Mouse (Mus musculus) ES-Bruce4 (cell line): ENCODE measurements around the gene Rbm38. TPM values are rescaled to one million over a fixed set of nuclear protein-coding genes. Genes with fewer than 3 reads are reported as not detected.

Source experiments
- H3K27ac ChIP-seq: 2 replicates; pipeline ENCODE4 v1.5.1; 2012; ENCODE audit warnings: low read length, inconsistent platforms; ENCODE audit not compliant: insufficient read depth
- H3K27me3 ChIP-seq: 2 replicates; pipeline ENCODE4 v1.6.1; 2012; ENCODE audit warnings: mild to moderate bottlenecking, low read length, inconsistent platforms; ENCODE audit not compliant: control insufficient read depth, poor library complexity, insufficient read depth, severe bottlenecking
- H3K36me3 ChIP-seq: 2 replicates; pipeline ENCODE4 v1.6.1; 2012; ENCODE audit warnings: inconsistent platforms, mild to moderate bottlenecking, low read length, moderate library complexity; ENCODE audit not compliant: control insufficient read depth, poor library complexity, insufficient read depth, severe bottlenecking
- H3K4me1 ChIP-seq: one replicate; pipeline ENCODE4 v1.8.1; 2011; ENCODE audit warnings: low read length; ENCODE audit not compliant: control insufficient read depth, insufficient read depth
- H3K4me3 ChIP-seq: 2 replicates; pipeline ENCODE4 v1.5.1; 2011; ENCODE audit warnings: low read depth, mild to moderate bottlenecking, low read length
- H3K9ac ChIP-seq: 2 replicates; pipeline ENCODE4 v1.6.1; 2012; ENCODE audit warnings: low read depth, mild to moderate bottlenecking, inconsistent platforms; ENCODE audit not compliant: poor library complexity, severe bottlenecking
- H3K9me3 ChIP-seq: replicated peaks from 2 replicates; pipeline ENCODE4 v1.6.1; 2012; ENCODE audit warnings: mild to moderate bottlenecking, low read length, inconsistent platforms; ENCODE audit not compliant: control insufficient read depth, poor library complexity, insufficient read depth, severe bottlenecking
- CTCF ChIP-seq: IDR thresholded peaks from one replicate; pipeline ENCODE4 v1.8.1; 2011; ENCODE audit warnings: low read depth, low read length
- EP300 ChIP-seq: IDR thresholded peaks from 2 replicates; pipeline ENCODE4 v1.6.1; 2011; ENCODE audit warnings: low read depth, low read length; ENCODE audit not compliant: insufficient read depth
- POLR2A ChIP-seq: IDR thresholded peaks from one replicate; pipeline ENCODE4 v1.8.1; 2011; ENCODE audit warnings: low read length; ENCODE audit not compliant: insufficient read depth
- polyA plus RNA-seq: library from polyadenylated mRNA; stranded (reverse); fragments of >200 nt; gene quantifications from 2 replicates; pipeline ENCODE4 v1.2.4, GENCODE M21; 2011; ENCODE audit warnings: low read depth; ENCODE audit not compliant: missing spikeins, insufficient read depth, insufficient read length

The Rbm38 gene
- polyA plus RNA-seq, 1 experiment = 84.9 TPM

GRCm38 (mm10) chr2:173041242-173041641, 20.9 kb downstream of the Rbm38 start:
- Histone ChIP-seq H3K27ac (no peak overlapping the region), H3K9ac (no peak overlapping the region), H3K27me3 (no peaks in the 10 kb centered on the region), H3K4me1 (no peaks in the 10 kb centered on the region), H3K9me3 (no peaks in the 10 kb centered on the region), H3K4me3 (no peak overlapping the region), H3K36me3 (no peaks in the 10 kb centered on the region)
- TF ChIP-seq CTCF = no peak
- TF ChIP-seq POLR2A = no peak
- no peak for TF ChIP-seq EP300

- no peak overlapping the region for H3K9ac ChIP-seq
- no peak overlapping the region for H3K4me3 ChIP-seq
- no peaks in the 10 kb centered on the region for H3K36me3 ChIP-seq
- H3K27ac ChIP-seq = no peak overlapping the region
- no peaks in the 10 kb centered on the region for H3K4me1 ChIP-seq
- H3K27me3 ChIP-seq = no peaks in the 10 kb centered on the region
- H3K9me3 ChIP-seq = no peaks in the 10 kb centered on the region
- no peak for TF ChIP-seq EP300
- TF ChIP-seq POLR2A = no peak
- no peak for TF ChIP-seq CTCF
These were observed 21.6 kb downstream of the Rbm38 start for GRCm38 (mm10) chr2:173041893-173042292.

- Histone ChIP-seq H3K27ac (no peak overlapping the region), H3K4me3 (no peak overlapping the region)
- no peak for TF ChIP-seq CTCF
- no peak for TF ChIP-seq POLR2A
- TF ChIP-seq EP300 = no peak
These were observed 22.3 kb downstream of the Rbm38 start for GRCm38 (mm10) chr2:173042504-173043162.

GRCm38 (mm10) chr2:173044198-173044970, 24.1 kb downstream of the Rbm38 start:
- H3K9ac ChIP-seq = no peak overlapping the region
- TF ChIP-seq EP300 (no peak), POLR2A (no peak), CTCF (no peak)
- H3K4me3 ChIP-seq = no peak overlapping the region
- no peak overlapping the region for H3K27ac ChIP-seq
- no peaks in the 10 kb centered on the region for H3K36me3 ChIP-seq
- no peaks in the 10 kb centered on the region for H3K9me3 ChIP-seq
- peaks cover 2% of the 10 kb centered on the region for H3K4me1 ChIP-seq
- no peaks in the 10 kb centered on the region for H3K27me3 ChIP-seq

More at GRCm38 (mm10) chr2:173042504-173043162, 22.3 kb downstream of the Rbm38 start:
- Histone ChIP-seq H3K4me1 (no peaks in the 10 kb centered on the region), H3K27me3 (no peaks in the 10 kb centered on the region), H3K9me3 (no peaks in the 10 kb centered on the region), H3K9ac (no peak overlapping the region), H3K36me3 (no peaks in the 10 kb centered on the region)

- Histone ChIP-seq H3K27ac (no peak overlapping the region), H3K27me3 (no peaks in the 10 kb centered on the region), H3K4me3 (no peak overlapping the region), H3K9me3 (no peaks in the 10 kb centered on the region), H3K36me3 (no peaks in the 10 kb centered on the region), H3K9ac (no peak overlapping the region), H3K4me1 (peaks cover 4% of the 10 kb centered on the region)
- no peak for TF ChIP-seq POLR2A
- TF ChIP-seq CTCF = no peak
- no peak for TF ChIP-seq EP300
These were observed 26.4 kb downstream of the Rbm38 start for GRCm38 (mm10) chr2:173046582-173047297.
